Mouse (Mus musculus) lung, embryonic 15.5 days (tissue): ENCODE measurements around the gene Plekhg6. TPM values are rescaled to one million over a fixed set of nuclear protein-coding genes. Genes with fewer than 3 reads are reported as not detected.
A peak's percentile ranks its signal among the peaks of the same experiment; 100 is the strongest.

Experiments
- ATAC-seq: fragments of 200-750 bp; cut with Nextera tagmentation; 2 replicates; pipeline ENCODE4 v1.8.0; 2017; ENCODE audit warnings: moderate number of reproducible peaks, borderline replicate concordance; ENCODE audit not compliant: low FRiP score, low TSS enrichment; ENCODE audit errors: extremely low read depth
- H3K27ac ChIP-seq: fragments of 300-500 bp; sonication (generic); 2 replicates; pipeline ENCODE4 v1.5.1; 2015; ENCODE audit warnings: moderate library complexity, mild to moderate bottlenecking, inconsistent platforms
- H3K27me3 ChIP-seq: fragments of 300-500 bp; sonication (generic); 2 replicates; pipeline ENCODE4 v1.6.1; 2015; ENCODE audit warnings: inconsistent platforms
- H3K36me3 ChIP-seq: fragments of 300-500 bp; sonication (generic); 2 replicates; pipeline ENCODE4 v1.6.1; 2015; ENCODE audit warnings: inconsistent platforms
- H3K4me1 ChIP-seq: fragments of 300-500 bp; sonication (generic); 2 replicates; pipeline ENCODE4 v1.6.1; 2015; ENCODE audit warnings: inconsistent platforms
- H3K4me2 ChIP-seq: fragments of 300-500 bp; sonication (generic); 2 replicates; pipeline ENCODE4 v1.6.1; 2015; ENCODE audit warnings: inconsistent platforms, mild to moderate bottlenecking, moderate library complexity
- H3K4me3 ChIP-seq: fragments of 300-500 bp; sonication (generic); 2 replicates; pipeline ENCODE4 v1.5.1; 2015; ENCODE audit warnings: mild to moderate bottlenecking, inconsistent platforms
- H3K9ac ChIP-seq: fragments of 300-500 bp; sonication (generic); 2 replicates; pipeline ENCODE4 v1.6.1; 2015; ENCODE audit warnings: inconsistent platforms
- H3K9me3 ChIP-seq: fragments of 300-500 bp; sonication (generic); 2 replicates; pipeline ENCODE4 v1.6.1; 2016; ENCODE audit warnings: inconsistent platforms
- WGBS: fragments of 180-500 bp; shearing (Covaris S2); methylation state at CpG from one replicate; pipeline ENCODE4 v1.1.7; 2015; 5-methylcytosine and 5-hydroxymethylcytosine counted together
- polyA plus RNA-seq: library from polyadenylated mRNA; unstranded; fragments of >200 nt; fragmentation: Nextera tagmentation; extraction: Ambion mirVana; gene quantifications from 2 replicates; pipeline ENCODE4 v1.2.1, GENCODE M21; 2015

Gene Plekhg6
- 0.31 and 0.36 TPM in 2 replicates for polyA plus RNA-seq

DNA sequence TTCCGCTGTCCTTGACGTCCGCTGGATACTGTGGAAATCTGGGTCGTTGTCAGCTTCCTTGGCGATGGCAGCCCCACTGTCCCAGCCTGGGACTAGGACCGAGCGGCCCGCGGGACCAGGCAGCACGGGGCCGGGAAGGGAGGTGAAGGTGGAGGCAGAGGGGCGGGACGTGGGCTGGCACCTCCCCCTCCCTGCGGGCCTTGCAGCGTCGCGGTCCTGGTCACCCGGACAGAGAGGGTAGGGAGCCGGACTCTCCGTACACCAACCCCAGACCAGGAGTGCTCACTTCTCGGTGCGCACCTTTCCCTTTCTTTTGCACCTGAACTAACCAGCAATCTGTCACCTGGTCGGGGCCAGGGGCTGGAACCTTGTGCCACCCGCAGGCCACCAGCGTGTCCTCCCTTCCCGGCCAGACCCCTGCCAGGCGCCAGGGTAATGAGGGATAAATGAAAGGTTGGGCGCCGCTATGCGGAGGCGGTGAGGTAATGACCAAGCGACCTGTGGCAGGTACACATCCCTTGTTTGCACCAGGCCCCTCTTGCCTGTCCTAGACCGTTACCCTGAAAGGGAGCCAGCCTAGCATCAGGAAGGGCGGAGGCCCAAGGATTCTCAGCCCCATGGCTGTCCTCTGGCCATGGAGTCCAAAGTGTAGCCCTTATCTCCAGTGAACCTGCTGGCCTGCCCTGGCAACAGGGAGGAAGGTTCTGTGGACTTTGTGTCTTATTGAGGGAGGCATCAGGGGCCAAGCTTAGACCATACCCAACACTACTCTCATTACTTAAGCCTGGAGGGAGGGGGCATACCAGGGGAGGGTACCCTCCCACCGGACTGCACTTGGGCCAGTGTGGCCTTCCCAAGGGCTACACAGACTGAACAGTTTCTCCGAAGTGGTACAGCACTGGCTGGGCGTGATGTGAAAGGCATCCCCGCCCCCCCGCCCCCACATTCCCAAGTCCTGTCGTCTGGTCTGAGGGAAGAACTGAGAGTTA lies at the start of gene Plekhg6:
TSS of gene Plekhg6 (minus strand) at position 422 of the 989 bp plus-strand sequence.
- Histone ChIP-seq H3K27ac (no peak within 1 kb of the TSS), H3K4me3 (peak within 1 kb of the TSS; percentile 35), H3K9ac (0 out of 2 replicates have a peak within 1 kb of the TSS, but pooled peaks have one; percentile 3), H3K4me1 (peaks cover 32% of the 10 kb centered on the region), H3K36me3 (no peaks in the 10 kb centered on the region), H3K9me3 (no peaks in the 10 kb centered on the region), H3K27me3 (peaks cover 51% of the 10 kb centered on the region), H3K4me2 (peak within 1 kb of the TSS; percentile 62)
- WGBS, result 8% methylated on average over 40 of the region's 40 CpGs
- ATAC-seq, result no peak

DNA sequence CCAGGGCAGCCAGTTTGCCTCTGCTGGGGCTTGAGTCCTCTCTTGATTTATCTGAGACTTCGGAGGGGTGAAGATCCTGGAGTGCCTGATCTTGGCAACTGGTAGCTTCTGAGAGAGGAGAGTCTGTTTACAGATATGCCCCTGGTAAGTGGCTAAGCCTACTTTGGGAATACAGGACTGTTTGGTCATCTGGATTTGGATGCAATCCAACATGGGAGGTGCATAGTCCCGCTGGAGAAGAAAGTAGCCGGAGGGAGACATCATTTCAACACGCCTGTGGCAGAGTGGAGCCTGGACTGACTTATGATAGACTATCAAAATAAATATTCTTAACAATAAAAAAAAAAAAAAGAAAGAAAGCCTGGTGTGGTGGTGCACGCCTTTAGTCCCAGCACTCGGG lies 49.1 kb upstream of the Plekhg6 start:
- H3K27me3 ChIP-seq, result no peaks in the 10 kb centered on the region
- WGBS, result 43% methylated on average over 6 of the region's 6 CpGs
- H3K4me3 ChIP-seq, result no peak overlapping the region
- peaks cover 12% of the 10 kb centered on the region for H3K4me1 ChIP-seq
- H3K27ac ChIP-seq, result no peak overlapping the region
- H3K36me3 ChIP-seq, result no peaks in the 10 kb centered on the region
- no peak for ATAC-seq
- H3K9me3 ChIP-seq, result no peaks in the 10 kb centered on the region
- no peak overlapping the region for H3K9ac ChIP-seq
- H3K4me2 ChIP-seq, result no peak overlapping the region

DNA sequence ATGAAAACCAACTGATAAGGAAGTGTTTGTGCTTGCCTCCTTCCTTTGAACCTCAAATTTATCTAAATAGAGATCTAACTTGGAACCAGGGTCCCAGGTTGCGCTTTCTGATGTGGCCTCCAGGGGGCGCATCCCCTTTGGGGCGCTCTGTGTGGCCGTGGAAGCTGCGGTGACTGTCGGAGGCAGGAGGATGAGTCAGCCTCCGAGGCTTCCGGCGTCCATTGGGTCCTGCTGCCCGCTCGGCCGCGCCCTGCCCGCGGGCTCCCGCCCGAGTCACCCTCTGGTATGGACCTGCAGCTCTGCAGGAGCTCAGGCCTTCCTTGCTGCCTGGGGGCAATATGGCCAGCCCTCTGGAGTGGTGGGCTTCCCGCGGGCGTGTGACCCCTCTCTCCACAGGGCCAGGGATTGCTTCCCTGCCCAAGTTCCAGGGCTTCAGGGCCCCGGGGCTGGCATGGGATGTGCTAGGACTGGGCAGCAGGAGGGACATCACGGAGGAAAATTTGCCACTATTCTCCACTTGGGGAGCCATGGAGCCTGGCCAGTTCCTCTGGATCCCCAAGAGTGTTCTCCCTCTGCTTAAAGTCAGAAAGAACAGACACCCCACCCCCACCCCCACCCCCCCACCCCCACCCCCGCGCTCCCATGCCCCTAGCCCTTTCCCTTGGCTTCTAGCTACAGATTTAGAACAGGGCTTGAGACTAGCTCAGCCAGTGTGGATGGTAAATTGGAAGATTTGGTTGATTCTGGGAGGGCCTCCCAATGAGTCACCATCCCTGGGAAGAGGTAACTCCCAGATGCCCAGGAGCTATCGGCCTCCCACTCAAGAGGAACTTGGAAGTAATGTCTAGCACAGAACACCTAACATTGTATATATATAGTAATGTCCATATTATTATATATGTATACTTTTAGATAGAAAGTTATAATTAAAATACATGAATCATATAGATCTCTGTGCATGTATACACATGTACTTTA lies 46.1 kb upstream of the Plekhg6 start:
- peaks cover 26% of the 10 kb centered on the region for H3K4me1 ChIP-seq
- H3K27me3 ChIP-seq, result no peaks in the 10 kb centered on the region
- H3K9ac ChIP-seq, result peak overlapping the region; percentile 59
- peak overlapping the region; percentile 66; the same call in 1 of the 2 replicates for H3K27ac ChIP-seq
- H3K9me3 ChIP-seq, result no peaks in the 10 kb centered on the region
- WGBS, result 3% methylated on average over 25 of the region's 25 CpGs
- no peaks in the 10 kb centered on the region for H3K36me3 ChIP-seq
- H3K4me2 ChIP-seq, result peak overlapping the region; percentile 97
- peak; percentile 80 for ATAC-seq
- peak overlapping the region; percentile 50 for H3K4me3 ChIP-seq

DNA sequence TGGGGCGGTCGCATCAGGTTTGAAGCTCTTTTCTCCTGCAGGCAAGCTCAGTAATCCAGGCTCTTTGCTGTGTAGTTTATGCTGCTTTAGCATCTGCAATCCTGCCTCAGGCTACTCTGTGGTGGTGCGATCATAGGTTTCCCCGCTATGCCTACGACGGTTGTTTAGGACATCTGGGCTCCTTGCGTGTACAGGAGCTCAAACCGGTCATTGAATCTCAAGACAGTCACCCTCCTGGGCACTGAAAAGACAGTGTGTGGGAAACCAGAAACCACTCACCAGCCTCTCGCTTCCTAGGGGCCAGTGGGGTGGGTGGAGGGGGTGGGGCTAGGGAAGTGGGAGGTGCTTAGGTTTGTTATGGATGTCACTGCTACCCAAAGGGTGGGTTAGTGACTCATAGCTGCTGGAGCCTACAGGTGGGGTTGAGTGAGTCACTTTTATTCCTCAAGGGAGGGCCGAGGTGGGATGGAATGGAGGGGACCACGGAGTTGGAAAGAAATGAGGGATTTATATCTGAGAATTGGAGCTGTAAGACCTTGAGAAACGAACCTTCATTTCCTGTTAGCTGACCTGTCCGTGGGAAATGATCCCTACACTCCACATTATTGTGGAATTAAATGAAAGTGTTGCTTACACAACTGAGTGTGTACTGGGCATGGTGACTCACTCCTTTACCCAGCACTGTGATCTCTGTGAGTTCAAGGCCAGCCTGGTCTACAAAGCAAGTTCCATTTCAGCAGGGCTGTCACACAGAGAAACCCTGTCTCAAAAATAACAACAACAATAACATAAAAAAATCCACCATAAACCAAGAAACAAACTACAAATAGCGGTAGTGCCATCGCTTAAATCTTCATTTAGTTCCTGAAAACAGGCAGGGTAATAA lies 44.9 kb upstream of the Plekhg6 start:
- H3K9ac ChIP-seq, result no peak overlapping the region
- H3K9me3 ChIP-seq, result no peaks in the 10 kb centered on the region
- no peak overlapping the region for H3K27ac ChIP-seq
- H3K36me3 ChIP-seq, result no peaks in the 10 kb centered on the region
- H3K4me3 ChIP-seq, result no peak overlapping the region
- no peak for ATAC-seq
- no peaks in the 10 kb centered on the region for H3K27me3 ChIP-seq
- WGBS, result 59% methylated on average over 15 of the region's 15 CpGs
- no peak overlapping the region for H3K4me2 ChIP-seq
- peaks cover 26% of the 10 kb centered on the region for H3K4me1 ChIP-seq

DNA sequence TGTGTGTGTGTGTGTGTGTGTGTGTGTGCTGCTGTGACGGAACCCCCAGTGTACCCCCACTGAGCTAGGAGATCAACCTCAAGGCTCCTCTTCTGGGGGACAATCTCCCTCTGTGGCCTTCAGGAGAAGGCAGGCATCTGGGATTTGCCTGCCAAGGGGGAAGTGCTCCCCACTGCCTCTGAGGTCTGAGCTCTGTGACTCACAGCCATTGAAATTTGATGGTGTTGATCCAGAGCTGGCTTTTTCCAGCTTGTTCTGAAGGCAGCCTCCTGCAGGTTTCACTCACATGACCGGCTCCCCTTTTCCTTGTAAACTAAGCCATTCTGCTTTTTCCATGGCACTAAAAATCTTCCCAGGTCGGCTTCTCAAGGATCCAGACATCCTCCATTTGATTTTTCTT lies 43.6 kb upstream of the Plekhg6 start:
- Histone ChIP-seq H3K4me2 (no peak overlapping the region), H3K9me3 (no peaks in the 10 kb centered on the region), H3K27me3 (no peaks in the 10 kb centered on the region), H3K9ac (no peak overlapping the region), H3K4me3 (no peak overlapping the region), H3K27ac (no peak overlapping the region), H3K36me3 (no peaks in the 10 kb centered on the region), H3K4me1 (peaks cover 22% of the 10 kb centered on the region)
- ATAC-seq, result no peak
- 68% methylated on average over 3 of the region's 3 CpGs for WGBS

DNA sequence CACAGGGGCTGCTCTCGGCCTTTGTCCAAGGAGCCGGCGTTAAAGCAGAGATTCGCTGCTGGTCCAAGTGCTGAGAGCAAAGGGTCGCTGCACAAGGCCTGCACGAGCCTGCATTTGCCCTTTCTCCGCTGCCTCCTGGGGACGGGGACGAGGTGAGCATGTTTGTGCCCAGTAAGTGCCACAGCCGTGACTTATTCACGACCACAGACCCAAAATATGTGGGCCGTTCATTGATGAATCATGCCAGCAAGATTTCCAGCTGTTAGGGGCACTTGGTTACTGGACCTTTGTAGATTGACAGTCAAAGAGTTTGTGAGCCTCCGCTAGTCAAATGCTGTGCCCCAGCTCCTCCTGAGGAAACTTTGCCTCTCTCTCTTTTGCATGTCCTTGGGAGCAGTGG lies 42.9 kb upstream of the Plekhg6 start:
- Histone ChIP-seq H3K27ac (no peak overlapping the region), H3K36me3 (no peaks in the 10 kb centered on the region), H3K27me3 (no peaks in the 10 kb centered on the region), H3K9ac (no peak overlapping the region), H3K9me3 (no peaks in the 10 kb centered on the region), H3K4me1 (peaks cover 22% of the 10 kb centered on the region), H3K4me2 (no peak overlapping the region), H3K4me3 (no peak overlapping the region)
- no peak for ATAC-seq
- 58% methylated on average over 13 of the region's 13 CpGs for WGBS

DNA sequence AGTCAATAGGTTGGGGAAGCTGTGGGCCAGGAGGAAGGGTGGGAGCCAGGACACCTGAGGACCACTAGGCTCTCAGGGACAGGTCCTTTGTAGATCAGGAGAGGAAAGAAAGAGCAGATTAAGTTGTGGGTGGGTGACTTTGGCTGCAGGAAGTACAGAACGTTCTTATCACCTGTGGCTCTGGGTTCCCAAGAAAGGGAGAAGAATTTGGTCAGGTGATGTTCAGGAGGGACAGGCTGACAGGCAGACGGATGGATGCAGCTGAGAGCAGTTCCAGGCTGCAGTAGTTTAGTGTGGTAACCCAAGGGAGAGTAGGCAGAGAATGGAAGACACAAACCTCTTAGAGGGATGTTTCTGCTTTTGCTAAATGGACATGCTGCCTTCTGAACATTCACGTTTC lies 42.5 kb upstream of the Plekhg6 start:
- no peaks in the 10 kb centered on the region for H3K9me3 ChIP-seq
- 45% methylated on average over 3 of the region's 3 CpGs for WGBS
- no peak overlapping the region for H3K9ac ChIP-seq
- no peak overlapping the region for H3K4me3 ChIP-seq
- H3K36me3 ChIP-seq, result no peaks in the 10 kb centered on the region
- no peak for ATAC-seq
- H3K27ac ChIP-seq, result no peak overlapping the region
- H3K4me2 ChIP-seq, result peak overlapping the region; percentile 53
- H3K27me3 ChIP-seq, result no peaks in the 10 kb centered on the region
- H3K4me1 ChIP-seq, result peaks cover 22% of the 10 kb centered on the region

DNA sequence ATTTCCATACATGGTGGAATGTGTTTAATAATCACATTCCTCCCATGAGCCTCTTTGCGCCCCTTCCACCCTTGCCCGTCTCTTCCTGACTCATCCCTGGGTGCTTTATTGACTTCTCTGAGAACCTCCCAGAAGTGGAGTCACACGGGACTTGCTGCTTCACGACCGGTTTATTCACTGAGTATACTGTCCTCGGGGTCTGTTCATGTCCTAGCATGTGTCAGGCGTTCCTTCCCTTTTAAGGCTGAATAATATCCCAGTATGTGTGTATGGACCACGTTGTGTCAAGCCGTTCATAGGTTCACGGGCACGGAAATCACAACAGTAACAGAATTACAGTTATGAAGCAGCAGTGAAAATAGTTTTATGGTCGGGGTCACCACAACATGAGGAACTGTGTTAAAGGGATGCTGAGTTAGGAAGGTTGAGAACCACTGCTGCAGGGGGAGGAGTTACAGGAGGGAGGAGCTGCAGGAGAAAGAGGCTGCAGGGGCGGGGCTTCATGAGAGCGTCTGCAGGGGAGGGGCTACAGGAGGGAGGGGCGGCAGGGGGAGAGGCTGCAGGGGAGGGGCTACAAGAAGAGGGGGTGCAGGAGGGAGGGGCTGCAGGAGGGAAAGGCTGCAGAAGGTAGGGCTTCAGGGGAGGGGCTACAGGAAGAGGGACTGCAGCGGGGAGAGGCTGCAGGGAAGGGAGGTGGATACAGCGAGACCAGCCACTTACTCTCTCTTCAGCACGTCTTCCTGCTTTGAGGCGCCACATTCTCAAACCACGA lies 41.6 kb upstream of the Plekhg6 start:
- Histone ChIP-seq H3K27ac (no peak overlapping the region), H3K27me3 (no peaks in the 10 kb centered on the region), H3K4me2 (peak overlapping the region; percentile 53), H3K36me3 (no peaks in the 10 kb centered on the region), H3K9ac (no peak overlapping the region), H3K9me3 (no peaks in the 10 kb centered on the region), H3K4me3 (peak overlapping the region; percentile 22), H3K4me1 (peaks cover 22% of the 10 kb centered on the region)
- whole genome bisulfite sequencing, result 15% methylated on average over 20 of the region's 20 CpGs
- ATAC-seq, result peak; percentile 64

DNA sequence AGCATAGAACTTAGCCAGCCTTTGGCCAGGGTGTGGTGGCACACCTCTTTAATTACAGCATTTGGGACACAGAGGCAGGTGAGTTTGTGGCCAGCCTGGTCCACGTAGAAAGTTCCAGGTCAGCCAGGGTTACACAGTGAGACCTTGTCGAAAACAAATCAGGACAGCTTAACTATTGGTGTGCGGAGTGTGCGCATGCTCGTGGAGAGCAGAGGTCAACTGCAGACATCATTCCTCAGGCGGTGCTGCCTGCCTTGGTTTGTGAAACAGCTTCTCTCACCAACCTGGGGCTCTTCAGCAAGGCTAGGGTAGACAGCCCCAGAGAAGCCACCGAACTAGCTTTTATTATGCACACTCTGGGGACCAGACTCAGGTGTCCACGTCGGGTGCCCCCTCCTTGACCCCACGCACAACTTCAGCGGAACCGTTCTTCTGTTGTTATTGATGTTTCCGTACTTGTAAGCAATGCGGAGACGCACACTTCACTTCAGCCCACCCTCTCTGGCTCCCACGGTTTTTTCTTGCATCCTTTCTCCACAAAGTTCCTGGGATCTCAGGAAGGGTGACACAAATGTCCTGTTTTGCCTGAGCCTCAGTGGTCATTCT lies 40.0 kb upstream of the Plekhg6 start:
- no peaks in the 10 kb centered on the region for H3K36me3 ChIP-seq
- no peak overlapping the region for H3K9ac ChIP-seq
- H3K4me1 ChIP-seq, result peaks cover 14% of the 10 kb centered on the region
- H3K27ac ChIP-seq, result no peak overlapping the region
- H3K27me3 ChIP-seq, result no peaks in the 10 kb centered on the region
- H3K4me3 ChIP-seq, result no peak overlapping the region
- no peak overlapping the region for H3K4me2 ChIP-seq
- no peaks in the 10 kb centered on the region for H3K9me3 ChIP-seq
- WGBS, result 52% methylated on average over 16 of the region's 16 CpGs
- ATAC-seq, result no peak

DNA sequence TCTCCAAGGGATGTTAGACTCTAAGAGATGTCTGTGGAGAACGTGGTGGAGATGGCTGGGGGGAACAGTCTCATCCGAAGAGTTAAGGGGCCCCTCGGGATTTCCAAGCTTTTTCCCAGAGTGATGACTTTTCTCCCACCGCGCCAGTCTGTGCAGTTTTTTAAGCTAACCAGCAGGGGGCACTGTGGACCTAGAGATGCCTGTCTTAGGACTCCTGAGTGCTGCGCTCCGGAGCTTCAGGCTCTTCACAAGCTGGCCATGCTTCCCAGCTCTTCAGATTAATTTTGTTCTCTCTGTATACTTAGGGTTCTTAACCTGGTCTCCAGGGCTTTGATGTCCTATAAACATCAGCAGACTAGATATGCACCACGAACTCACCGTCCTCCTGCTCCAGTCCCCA lies 38.2 kb upstream of the Plekhg6 start:
- peaks cover 14% of the 10 kb centered on the region for H3K4me1 ChIP-seq
- no peak overlapping the region for H3K4me3 ChIP-seq
- no peak overlapping the region for H3K9ac ChIP-seq
- ATAC-seq, result peak; percentile 52; the same call in 1 of the 2 replicates
- H3K9me3 ChIP-seq, result no peaks in the 10 kb centered on the region
- H3K27ac ChIP-seq, result no peak overlapping the region
- no peaks in the 10 kb centered on the region for H3K36me3 ChIP-seq
- 3% methylated on average over 9 of the region's 9 CpGs for WGBS
- H3K27me3 ChIP-seq, result no peaks in the 10 kb centered on the region
- no peak overlapping the region for H3K4me2 ChIP-seq
